Mouse (Mus musculus): ENCODE results near the gene Acta2. TPM values are rescaled to one million over a fixed set of nuclear protein-coding genes. Genes with fewer than 3 reads are reported as not detected.

Gene Acta2
- polyA plus RNA-seq, 1 experiment from 2014 or later, result 464 TPM

DNA sequence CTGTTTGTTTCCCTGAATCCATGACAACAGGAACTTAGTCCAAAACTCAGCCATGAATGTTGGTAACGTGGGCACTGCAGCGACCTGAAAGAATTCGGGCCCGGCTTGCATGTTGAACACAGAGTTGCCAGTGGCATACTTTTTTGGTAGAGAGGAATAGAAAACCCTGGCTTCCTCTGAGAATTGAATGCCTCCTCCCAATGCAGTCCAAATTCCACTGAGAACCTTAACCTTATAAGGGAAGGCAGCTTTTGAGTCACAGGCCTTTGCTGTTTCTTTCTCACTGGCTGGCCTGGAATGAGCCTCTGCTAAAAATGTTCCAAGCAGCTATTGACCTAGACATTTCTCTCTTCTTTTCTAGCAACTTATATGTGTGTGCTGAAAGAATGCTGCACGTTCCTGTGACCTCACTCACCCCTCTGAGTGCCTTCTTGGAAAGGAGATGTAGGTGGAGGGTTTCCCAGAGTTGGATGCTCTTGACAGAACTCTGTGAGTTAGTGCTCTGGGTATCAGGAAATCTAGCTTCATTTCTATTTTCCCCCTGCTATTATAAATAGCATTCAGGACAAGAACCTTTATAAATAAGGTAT is 10.3 kb upstream of the Acta2 start:
- H3K27me3 ChIP-seq, result no peaks in the 10 kb centered on the region
- H3K9me3 ChIP-seq (replicated peaks), result no peaks in the 10 kb centered on the region
- H3K4me2 ChIP-seq, result no peak overlapping the region
- no peak overlapping the region for H3K27ac ChIP-seq
- ATAC-seq (replicated peaks; ENCODE audit: low FRiP score), result no peak
- H3K4me3 ChIP-seq (replicated peaks), result no peak overlapping the region
- H3K36me3 ChIP-seq, result no peaks in the 10 kb centered on the region
- WGBS, result 71% methylated on average over 5 of the region's 5 CpGs
- H3K4me1 ChIP-seq, result no peaks in the 10 kb centered on the region
- no peak overlapping the region for H3K9ac ChIP-seq

DNA sequence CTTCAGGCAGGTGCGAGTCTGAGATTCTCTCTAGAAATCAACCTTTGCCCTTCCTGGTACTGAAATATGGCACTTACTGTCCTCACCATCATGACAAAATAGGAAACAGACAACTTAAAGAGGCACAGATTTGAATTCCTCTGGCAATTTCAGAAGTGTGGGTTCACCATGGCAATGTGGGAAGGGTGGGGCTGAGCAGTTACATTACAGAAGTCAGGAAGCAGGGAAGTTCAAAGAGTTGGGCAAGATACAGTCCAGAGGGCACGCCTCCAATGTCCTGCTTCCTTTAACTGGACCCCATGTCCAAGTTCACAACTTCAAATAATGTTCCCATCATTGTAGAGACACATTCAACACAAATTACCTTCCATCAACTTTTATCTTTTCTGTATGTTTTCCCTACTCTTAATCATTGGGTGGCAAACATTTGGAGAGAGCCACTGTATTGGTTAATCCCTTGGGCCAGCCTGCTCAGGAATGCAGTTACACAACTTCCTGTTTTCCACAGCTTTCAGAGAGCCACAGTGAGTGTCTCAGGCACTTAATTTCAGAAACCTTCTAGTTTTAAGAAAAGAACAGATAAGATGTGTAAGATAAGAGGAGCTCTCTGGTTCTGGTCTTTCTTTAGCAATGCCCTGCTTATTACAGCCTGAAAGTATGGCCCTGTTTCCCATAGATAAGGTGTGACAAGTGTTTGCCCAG is 7.0 kb upstream of the Acta2 start:
- ATAC-seq (replicated peaks; ENCODE audit: low FRiP score), result no peak
- 84% methylated on average over 2 of the region's 2 CpGs for WGBS

DNA sequence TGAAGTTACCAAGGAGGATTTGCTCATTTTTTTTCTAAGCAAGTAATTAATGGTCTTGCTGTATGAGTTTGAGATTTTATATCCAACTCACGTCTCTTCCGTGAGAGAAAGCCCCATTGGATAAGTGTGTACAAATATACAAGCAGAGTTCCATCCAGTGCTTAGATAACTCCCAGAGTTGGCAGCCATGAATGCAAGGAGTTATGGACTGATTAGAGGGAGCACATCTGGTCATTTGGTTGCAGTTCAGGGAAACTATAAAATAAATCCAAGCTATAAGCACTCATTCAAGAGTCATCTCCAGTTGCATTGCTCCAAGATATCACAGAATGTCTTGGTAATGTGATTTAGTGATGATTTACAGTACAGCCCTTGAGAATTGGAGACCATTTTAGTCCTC is 1.5 kb upstream of the Acta2 start:
- no peak overlapping the region for H3K4me3 ChIP-seq (replicated peaks)
- ATAC-seq (replicated peaks; ENCODE audit: low FRiP score), result no peak
- H3K4me2 ChIP-seq, result no peak overlapping the region
- 70% methylated on average over 2 of the region's 2 CpGs for WGBS
- no peak overlapping the region for H3K9ac ChIP-seq
- H3K27me3 ChIP-seq, result no peaks in the 10 kb centered on the region
- H3K4me1 ChIP-seq, result peaks cover 22% of the 10 kb centered on the region
- H3K36me3 ChIP-seq, result no peaks in the 10 kb centered on the region
- no peaks in the 10 kb centered on the region for H3K9me3 ChIP-seq (replicated peaks)
- no peak overlapping the region for H3K27ac ChIP-seq

More for the DNA sequence above, 7.0 kb upstream of the Acta2 start:
- Histone ChIP-seq H3K27ac (no peak overlapping the region), H3K9me3 (replicated peaks) (no peaks in the 10 kb centered on the region), H3K9ac (no peak overlapping the region), H3K27me3 (no peaks in the 10 kb centered on the region), H3K4me2 (no peak overlapping the region), H3K36me3 (no peaks in the 10 kb centered on the region), H3K4me1 (no peaks in the 10 kb centered on the region), H3K4me3 (replicated peaks) (no peak overlapping the region)

DNA sequence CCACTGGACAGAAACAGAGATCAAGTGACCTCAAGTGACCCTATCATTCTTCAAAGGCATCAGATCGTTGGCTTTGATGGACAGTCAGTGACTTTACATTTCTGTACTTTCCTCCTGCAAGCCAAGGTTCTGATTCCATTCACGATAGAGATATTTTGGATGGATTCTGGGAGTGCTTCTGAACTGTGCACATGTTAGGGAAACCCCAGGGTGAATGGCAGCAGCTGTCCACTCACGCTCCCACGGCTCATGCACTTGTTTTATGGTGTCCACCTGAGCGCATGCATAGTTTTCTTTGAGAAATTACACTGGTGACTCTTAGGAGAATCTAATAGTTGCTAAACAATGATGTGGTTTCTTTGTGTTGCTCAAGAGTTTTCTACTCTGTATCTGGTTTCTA is 759 bp upstream of the Acta2 start:
- H3K4me3 ChIP-seq (replicated peaks), result no peak overlapping the region
- no peaks in the 10 kb centered on the region for H3K27me3 ChIP-seq
- H3K4me2 ChIP-seq, result no peak overlapping the region
- ATAC-seq (replicated peaks; ENCODE audit: low FRiP score), result no peak
- 52% methylated on average over 5 of the region's 5 CpGs for WGBS
- H3K36me3 ChIP-seq, result no peaks in the 10 kb centered on the region
- peaks cover 28% of the 10 kb centered on the region for H3K4me1 ChIP-seq
- H3K9me3 ChIP-seq (replicated peaks), result no peaks in the 10 kb centered on the region
- no peak overlapping the region for H3K27ac ChIP-seq
- no peak overlapping the region for H3K9ac ChIP-seq

- Histone ChIP-seq H3K4me1 (peaks cover 28% of the 10 kb centered on the region), H3K9me3 (replicated peaks) (no peaks in the 10 kb centered on the region), H3K27me3 (no peaks in the 10 kb centered on the region), H3K27ac (peak overlapping the region; percentile 45), H3K36me3 (no peaks in the 10 kb centered on the region), H3K4me2 (peak overlapping the region; percentile 39), H3K9ac (peak overlapping the region; percentile 9; the same call in 1 of the 2 replicates), H3K4me3 (replicated peaks) (peak overlapping the region; percentile 34)
- WGBS, result 36% methylated on average over 14 of the region's 14 CpGs
- peak; percentile 68 for ATAC-seq (replicated peaks; ENCODE audit: low FRiP score)
These were observed 1.1 kb downstream of the Acta2 start for GRCm38 (mm10) chr19:34254101-34254879.

GRCm38 (mm10) chr19:34252450-34252849 is 2.9 kb downstream of the Acta2 start:
- Histone ChIP-seq H3K9ac (no peak overlapping the region), H3K27ac (no peak overlapping the region), H3K36me3 (no peaks in the 10 kb centered on the region), H3K4me1 (peaks cover 28% of the 10 kb centered on the region), H3K4me2 (0 out of 2 replicates have a peak overlapping the region, but pooled peaks have one; percentile 27), H3K9me3 (replicated peaks) (no peaks in the 10 kb centered on the region), H3K27me3 (no peaks in the 10 kb centered on the region), H3K4me3 (replicated peaks) (no peak overlapping the region)
- peak; percentile 25; the same call in 1 of the 2 replicates for ATAC-seq (replicated peaks; ENCODE audit: low FRiP score)
- 38% methylated on average over 9 of the region's 9 CpGs for WGBS

GRCm38 (mm10) chr19:34251900-34252299 is 3.5 kb downstream of the Acta2 start:
- H3K4me3 ChIP-seq (replicated peaks), result no peak overlapping the region
- no peaks in the 10 kb centered on the region for H3K27me3 ChIP-seq
- no peaks in the 10 kb centered on the region for H3K9me3 ChIP-seq (replicated peaks)
- H3K4me1 ChIP-seq, result peaks cover 28% of the 10 kb centered on the region
- H3K9ac ChIP-seq, result no peak overlapping the region
- H3K27ac ChIP-seq, result no peak overlapping the region
- ATAC-seq (replicated peaks; ENCODE audit: low FRiP score), result no peak
- H3K4me2 ChIP-seq, result no peak overlapping the region
- WGBS, result 68% methylated on average over 2 of the region's 2 CpGs
- no peaks in the 10 kb centered on the region for H3K36me3 ChIP-seq

- Histone ChIP-seq H3K27me3 (no peaks in the 10 kb centered on the region), H3K4me1 (peaks cover 26% of the 10 kb centered on the region), H3K4me2 (no peak overlapping the region), H3K36me3 (no peaks in the 10 kb centered on the region), H3K4me3 (replicated peaks) (no peak overlapping the region), H3K9me3 (replicated peaks) (no peaks in the 10 kb centered on the region), H3K9ac (no peak overlapping the region), H3K27ac (no peak overlapping the region)
- no peak for ATAC-seq (replicated peaks; ENCODE audit: low FRiP score)
- 88% methylated on average over 4 of the region's 4 CpGs for WGBS
These were observed 4.8 kb downstream of the Acta2 start for GRCm38 (mm10) chr19:34250621-34251020.

GRCm38 (mm10) chr19:34248558-34248957 is 6.8 kb downstream of the Acta2 start:
- Histone ChIP-seq H3K4me1 (peaks cover 12% of the 10 kb centered on the region), H3K4me2 (no peak overlapping the region), H3K4me3 (replicated peaks) (no peak overlapping the region), H3K36me3 (no peaks in the 10 kb centered on the region), H3K27ac (no peak overlapping the region), H3K9me3 (replicated peaks) (no peaks in the 10 kb centered on the region), H3K27me3 (no peaks in the 10 kb centered on the region), H3K9ac (no peak overlapping the region)
- no peak for ATAC-seq (replicated peaks; ENCODE audit: low FRiP score)
- WGBS, result 89% methylated on average over 5 of the region's 5 CpGs

- 17% methylated on average over 6 of the region's 6 CpGs for WGBS
- peak; percentile 46; the same call in 1 of the 2 replicates for ATAC-seq (replicated peaks; ENCODE audit: low FRiP score)
These were observed 11.3 kb downstream of the Acta2 start for GRCm38 (mm10) chr19:34244056-34244455.

DNA sequence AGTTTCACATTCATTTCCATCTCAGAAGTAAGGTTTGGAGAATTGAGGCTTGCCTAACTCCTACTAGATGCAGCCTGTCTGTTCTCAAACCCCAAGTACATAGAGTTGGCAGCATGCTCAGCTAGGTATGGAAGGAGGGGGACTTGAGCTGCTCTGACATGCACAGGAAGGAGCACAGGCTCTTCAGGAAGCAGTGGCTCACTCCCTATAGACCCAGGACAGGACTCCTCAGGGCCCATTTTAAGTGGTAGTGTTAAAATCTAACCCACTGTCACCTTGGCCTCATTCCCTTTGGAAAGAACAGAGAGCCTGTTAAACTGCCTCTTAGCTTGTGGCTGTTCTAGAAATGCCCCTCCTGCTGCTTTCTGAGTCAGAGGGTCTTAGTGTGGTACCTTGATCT is 12.5 kb downstream of the Acta2 start:
- Histone ChIP-seq H3K9me3 (replicated peaks) (no peaks in the 10 kb centered on the region), H3K4me2 (no peak overlapping the region), H3K9ac (no peak overlapping the region), H3K27me3 (no peaks in the 10 kb centered on the region), H3K4me3 (replicated peaks) (no peak overlapping the region), H3K36me3 (no peaks in the 10 kb centered on the region), H3K4me1 (no peaks in the 10 kb centered on the region), H3K27ac (no peak overlapping the region)
- no peak for ATAC-seq (replicated peaks; ENCODE audit: low FRiP score)

More at GRCm38 (mm10) chr19:34244056-34244455, 11.3 kb downstream of the Acta2 start:
- Histone ChIP-seq H3K9me3 (replicated peaks) (no peaks in the 10 kb centered on the region), H3K4me2 (no peak overlapping the region), H3K4me3 (replicated peaks) (no peak overlapping the region), H3K9ac (no peak overlapping the region), H3K36me3 (no peaks in the 10 kb centered on the region), H3K27ac (no peak overlapping the region), H3K27me3 (no peaks in the 10 kb centered on the region), H3K4me1 (no peaks in the 10 kb centered on the region)

- Histone ChIP-seq H3K4me3 (replicated peaks) (no peak overlapping the region), H3K4me1 (no peaks in the 10 kb centered on the region), H3K9ac (no peak overlapping the region), H3K27me3 (no peaks in the 10 kb centered on the region), H3K27ac (no peak overlapping the region), H3K9me3 (replicated peaks) (no peaks in the 10 kb centered on the region), H3K4me2 (no peak overlapping the region), H3K36me3 (no peaks in the 10 kb centered on the region)
- ATAC-seq (replicated peaks; ENCODE audit: low FRiP score), result no peak
- 71% methylated on average over 15 of the region's 15 CpGs for WGBS
These were observed 14.0 kb downstream of the Acta2 start for GRCm38 (mm10) chr19:34241247-34241915.
